Mouse (Mus musculus) liver, embryonic 13.5 days (tissue): ENCODE data around the gene Vwf. TPM values are rescaled to one million over a fixed set of nuclear protein-coding genes. Genes with fewer than 3 reads are reported as not detected.

Experiments
- ATAC-seq: fragments of 200-750 bp; cut with Nextera tagmentation; 2 replicates; pipeline ENCODE4 v1.8.0; 2017; ENCODE audit warnings: low read depth, mild to moderate bottlenecking, moderate number of reproducible peaks, moderate library complexity
- DNase-seq: peaks from one replicate; pipeline ENCODE4 v3.0.0; 2022
- H3K27ac ChIP-seq: fragments of 300-500 bp; sonication (generic); 2 replicates; pipeline ENCODE4 v1.5.1; 2015; ENCODE audit warnings: moderate library complexity, mild to moderate bottlenecking, inconsistent platforms
- H3K27me3 ChIP-seq: fragments of 300-500 bp; sonication (generic); 2 replicates; pipeline ENCODE4 v1.6.1; 2015; ENCODE audit warnings: mild to moderate bottlenecking, inconsistent platforms
- H3K36me3 ChIP-seq: fragments of 300-500 bp; sonication (generic); 2 replicates; pipeline ENCODE4 v1.6.1; 2015; ENCODE audit warnings: mild to moderate bottlenecking, inconsistent platforms
- H3K4me1 ChIP-seq: fragments of 300-500 bp; sonication (generic); replicated peaks from 2 replicates; pipeline ENCODE4 v1.6.1; 2015; ENCODE audit warnings: inconsistent platforms
- H3K4me2 ChIP-seq: fragments of 300-500 bp; sonication (generic); 2 replicates; pipeline ENCODE4 v1.6.1; 2015; ENCODE audit warnings: inconsistent platforms, mild to moderate bottlenecking, moderate library complexity
- H3K4me3 ChIP-seq: fragments of 300-500 bp; sonication (generic); replicated peaks from 2 replicates; pipeline ENCODE4 v1.5.1; 2015; ENCODE audit warnings: mild to moderate bottlenecking, inconsistent platforms
- H3K9ac ChIP-seq: fragments of 300-500 bp; sonication (generic); 2 replicates; pipeline ENCODE4 v1.6.1; 2015; ENCODE audit warnings: mild to moderate bottlenecking, inconsistent platforms
- H3K9me3 ChIP-seq: fragments of 300-500 bp; sonication (generic); replicated peaks from 2 replicates; pipeline ENCODE4 v1.6.1; 2016; ENCODE audit warnings: inconsistent platforms
- WGBS: fragments of 180-500 bp; shearing (Covaris S2); methylation state at CpG from one replicate; pipeline ENCODE4 v1.1.7; 2015; ENCODE audit not compliant: insufficient replicate concordance; 5-methylcytosine and 5-hydroxymethylcytosine counted together
- polyA plus RNA-seq: library from polyadenylated mRNA; unstranded; fragments of >200 nt; fragmentation: Nextera tagmentation; extraction: Ambion mirVana; gene quantifications from 2 replicates; pipeline ENCODE4 v1.2.1, GENCODE M21; 2015

Gene Vwf
- polyA plus RNA-seq, 1 experiment from 2014 or later: 13.3 TPM

DNA sequence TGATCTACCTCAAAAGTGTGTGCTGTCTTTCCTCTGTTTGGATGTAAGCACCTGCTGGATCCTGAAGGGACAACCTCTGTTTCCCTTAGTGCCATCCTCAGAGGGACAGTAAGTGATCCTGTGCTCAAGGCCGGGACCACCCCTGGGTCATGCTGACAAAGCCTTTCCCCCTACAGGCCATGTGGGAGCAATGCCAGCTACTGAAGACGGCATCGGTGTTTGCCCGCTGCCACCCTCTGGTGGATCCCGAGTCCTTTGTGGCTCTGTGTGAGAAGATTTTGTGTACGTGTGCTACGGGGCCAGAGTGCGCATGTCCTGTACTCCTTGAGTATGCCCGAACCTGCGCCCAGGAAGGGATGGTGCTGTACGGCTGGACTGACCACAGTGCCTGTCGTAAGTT is 41.7 kb downstream of the Vwf start:
- WGBS: 80% methylated on average over 12 of the region's 12 CpGs
- ATAC-seq: no peak
- Histone ChIP-seq H3K4me3 (no peak overlapping the region), H3K4me2 (no peak overlapping the region), H3K9me3 (no peaks in the 10 kb centered on the region), H3K27ac (no peak overlapping the region), H3K4me1 (peaks cover 27% of the 10 kb centered on the region), H3K36me3 (no peaks in the 10 kb centered on the region), H3K9ac (no peak overlapping the region), H3K27me3 (no peaks in the 10 kb centered on the region)
- DNase-seq: no peak

DNA sequence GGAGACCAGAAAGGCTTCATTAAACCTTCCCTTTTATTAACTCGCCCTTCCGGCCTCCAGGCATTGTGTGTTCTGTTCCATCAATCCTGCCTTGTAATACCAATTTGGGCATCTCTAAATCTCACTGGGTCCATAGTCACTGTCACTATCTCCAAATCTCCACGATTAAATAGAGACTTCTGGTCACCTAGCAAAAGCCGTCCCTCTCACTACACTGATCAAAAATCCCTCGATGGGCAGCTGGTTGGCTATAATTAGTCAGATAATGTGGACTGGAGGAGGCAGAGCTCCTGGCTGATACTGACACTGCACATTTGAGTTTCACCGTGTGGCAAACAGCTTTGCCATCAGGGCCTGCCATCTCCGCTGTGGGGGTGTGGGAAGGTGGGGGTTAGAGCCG is 42.5 kb downstream of the Vwf start:
- Histone ChIP-seq H3K4me3 (no peak overlapping the region), H3K4me2 (no peak overlapping the region), H3K36me3 (no peaks in the 10 kb centered on the region), H3K9me3 (no peaks in the 10 kb centered on the region), H3K27me3 (no peaks in the 10 kb centered on the region), H3K27ac (no peak overlapping the region), H3K4me1 (peaks cover 19% of the 10 kb centered on the region), H3K9ac (no peak overlapping the region)
- ATAC-seq (no peak), DNase-seq (no peak)
- 70% methylated on average over 8 of the region's 8 CpGs for WGBS

DNA sequence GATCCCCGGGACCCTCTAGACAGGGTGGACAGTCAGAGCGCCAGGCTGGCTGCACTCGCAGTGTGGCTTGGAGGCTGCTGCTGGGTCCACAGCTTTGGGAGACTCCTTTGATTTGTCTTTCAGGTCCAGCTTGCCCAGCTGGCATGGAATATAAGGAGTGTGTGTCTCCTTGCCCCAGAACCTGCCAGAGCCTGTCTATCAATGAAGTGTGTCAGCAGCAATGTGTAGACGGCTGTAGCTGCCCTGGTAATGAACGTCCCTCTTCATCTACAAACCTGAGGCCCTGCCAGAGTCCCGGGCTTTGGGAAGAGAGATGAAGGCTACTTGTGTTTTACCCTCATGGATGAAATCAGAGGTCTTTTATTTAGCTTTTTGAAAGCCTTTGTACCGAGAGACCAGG is 43.5 kb downstream of the Vwf start:
- DNase-seq (no peak), ATAC-seq (no peak)
- H3K4me3 ChIP-seq: no peak overlapping the region
- H3K4me2 ChIP-seq: no peak overlapping the region
- H3K4me1 ChIP-seq: peaks cover 13% of the 10 kb centered on the region; the same call in 1 of the 2 replicates
- 77% methylated on average over 7 of the region's 7 CpGs for WGBS
- H3K27ac ChIP-seq: no peak overlapping the region
- H3K9ac ChIP-seq: no peak overlapping the region
- no peaks in the 10 kb centered on the region for H3K9me3 ChIP-seq
- no peaks in the 10 kb centered on the region for H3K36me3 ChIP-seq
- no peaks in the 10 kb centered on the region for H3K27me3 ChIP-seq

DNA sequence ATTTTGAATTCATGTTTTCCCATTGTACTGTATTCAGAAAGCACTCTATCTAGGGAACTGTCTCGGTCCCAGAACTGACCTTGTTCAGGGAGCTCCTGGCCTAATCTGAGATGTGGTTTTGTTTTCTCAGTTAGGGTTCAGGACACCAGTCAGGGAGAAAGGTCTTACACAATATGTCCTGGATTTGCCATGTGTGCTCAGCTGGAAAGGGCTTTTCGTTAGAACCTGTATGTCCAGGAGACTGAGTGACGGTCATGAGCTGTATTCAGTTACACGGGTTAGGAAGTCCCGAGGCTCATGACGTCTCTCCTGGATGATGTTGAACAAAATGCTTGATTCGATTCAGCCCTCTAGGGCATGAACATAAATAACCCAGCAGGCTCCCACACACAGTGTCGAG is 43.9 kb downstream of the Vwf start:
- peaks cover 13% of the 10 kb centered on the region; the same call in 1 of the 2 replicates for H3K4me1 ChIP-seq
- no peak overlapping the region for H3K4me2 ChIP-seq
- DNase-seq (no peak), ATAC-seq (peak; percentile 24; the same call in 1 of the 2 replicates)
- no peak overlapping the region for H3K9ac ChIP-seq
- H3K27ac ChIP-seq: no peak overlapping the region
- H3K27me3 ChIP-seq: no peaks in the 10 kb centered on the region
- 70% methylated on average over 8 of the region's 8 CpGs for WGBS
- H3K9me3 ChIP-seq: no peaks in the 10 kb centered on the region
- H3K4me3 ChIP-seq: no peak overlapping the region
- H3K36me3 ChIP-seq: no peaks in the 10 kb centered on the region

DNA sequence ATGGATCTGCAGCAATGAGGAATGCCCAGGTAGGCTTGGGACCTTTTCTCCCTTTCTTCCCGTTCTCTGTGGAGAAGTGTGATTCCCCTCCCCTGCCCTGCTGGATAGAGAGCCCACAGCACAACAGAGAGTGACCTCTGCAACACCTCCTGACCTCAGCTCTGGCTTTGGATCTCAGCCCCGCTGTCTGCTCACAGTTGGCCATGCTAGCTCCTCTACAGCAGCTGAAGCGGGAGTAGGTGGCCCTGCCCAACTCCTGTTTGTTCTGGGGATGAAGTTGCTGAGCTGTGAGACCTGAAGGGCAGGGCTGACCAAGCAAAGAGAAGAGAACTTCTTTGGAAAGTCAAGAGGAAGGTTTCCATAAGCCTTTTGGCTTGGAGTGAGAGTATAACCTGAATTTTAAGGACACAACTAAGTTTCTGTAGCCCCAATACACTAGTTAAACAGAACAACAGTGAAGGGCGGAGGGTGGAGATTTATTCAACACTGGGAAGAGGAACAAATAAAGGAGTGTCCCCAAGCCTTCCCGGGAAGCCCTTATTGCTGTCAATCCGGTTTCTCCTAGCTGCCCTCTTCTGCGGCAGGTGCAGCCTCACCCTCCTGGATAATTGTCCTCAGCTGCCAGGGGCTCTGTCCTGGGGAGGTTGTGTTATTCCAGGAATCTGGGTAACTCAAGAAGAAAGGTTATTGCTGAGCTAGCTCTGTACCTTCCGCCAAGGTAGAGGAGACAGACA is 45.2 kb downstream of the Vwf start:
- no peak for DNase-seq
- no peak for ATAC-seq
- WGBS: 65% methylated on average over 8 of the region's 8 CpGs
- H3K4me3 ChIP-seq: no peak overlapping the region
- H3K4me2 ChIP-seq: no peak overlapping the region
- no peaks in the 10 kb centered on the region for H3K36me3 ChIP-seq
- no peaks in the 10 kb centered on the region for H3K9me3 ChIP-seq
- H3K27me3 ChIP-seq: no peaks in the 10 kb centered on the region
- peaks cover 24% of the 10 kb centered on the region for H3K4me1 ChIP-seq
- no peak overlapping the region for H3K27ac ChIP-seq
- no peak overlapping the region for H3K9ac ChIP-seq

DNA sequence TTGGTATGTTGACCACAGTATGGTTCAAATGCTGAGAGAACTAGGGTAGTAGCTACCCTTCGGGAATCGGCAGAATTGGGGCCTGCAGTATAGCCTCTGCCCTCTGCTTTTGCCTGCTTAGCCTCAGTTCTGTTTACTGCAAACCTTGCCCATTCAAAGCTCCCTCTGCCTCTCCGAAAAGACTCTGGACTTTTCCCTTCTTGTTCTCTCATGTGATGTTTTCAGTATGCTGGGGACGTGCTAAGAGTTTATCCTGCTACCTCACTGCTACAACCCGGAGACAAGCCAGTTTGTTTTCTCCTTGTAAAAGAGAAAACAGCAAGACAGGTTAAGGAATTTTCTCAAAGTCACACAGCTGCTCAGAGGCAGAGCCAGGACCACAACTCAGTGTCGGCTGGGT is 46.0 kb downstream of the Vwf start:
- Histone ChIP-seq H3K4me1 (peaks cover 30% of the 10 kb centered on the region), H3K9ac (no peak overlapping the region), H3K27ac (no peak overlapping the region), H3K4me3 (no peak overlapping the region), H3K4me2 (no peak overlapping the region), H3K9me3 (no peaks in the 10 kb centered on the region), H3K36me3 (no peaks in the 10 kb centered on the region), H3K27me3 (no peaks in the 10 kb centered on the region)
- WGBS: 74% methylated on average over 6 of the region's 6 CpGs
- no peak for DNase-seq
- ATAC-seq: no peak

DNA sequence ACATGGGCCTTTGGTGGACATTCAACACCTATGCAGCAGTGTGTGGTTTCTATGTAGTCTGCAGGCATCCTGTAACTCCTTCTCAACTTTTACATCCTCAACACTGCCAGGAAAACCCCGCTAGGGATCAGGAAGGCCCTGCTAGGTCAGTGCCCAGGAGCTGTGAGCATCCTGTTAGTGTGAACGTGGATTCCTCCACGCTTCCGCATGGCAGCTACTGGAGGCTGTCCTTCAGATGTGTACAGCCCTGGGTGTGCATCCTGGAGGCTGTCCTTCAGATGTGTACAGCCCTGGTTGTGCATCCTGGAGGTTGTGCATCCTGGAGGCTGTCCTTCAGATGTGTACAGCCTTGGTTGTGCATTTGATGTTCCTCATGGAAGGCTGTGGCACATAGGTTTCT is 47.7 kb downstream of the Vwf start:
- Histone ChIP-seq H3K9ac (no peak overlapping the region), H3K4me3 (no peak overlapping the region), H3K9me3 (no peaks in the 10 kb centered on the region), H3K4me2 (no peak overlapping the region), H3K36me3 (no peaks in the 10 kb centered on the region), H3K4me1 (peaks cover 30% of the 10 kb centered on the region), H3K27me3 (no peaks in the 10 kb centered on the region), H3K27ac (no peak overlapping the region)
- 75% methylated on average over 4 of the region's 4 CpGs for WGBS
- no peak for ATAC-seq
- DNase-seq: no peak

DNA sequence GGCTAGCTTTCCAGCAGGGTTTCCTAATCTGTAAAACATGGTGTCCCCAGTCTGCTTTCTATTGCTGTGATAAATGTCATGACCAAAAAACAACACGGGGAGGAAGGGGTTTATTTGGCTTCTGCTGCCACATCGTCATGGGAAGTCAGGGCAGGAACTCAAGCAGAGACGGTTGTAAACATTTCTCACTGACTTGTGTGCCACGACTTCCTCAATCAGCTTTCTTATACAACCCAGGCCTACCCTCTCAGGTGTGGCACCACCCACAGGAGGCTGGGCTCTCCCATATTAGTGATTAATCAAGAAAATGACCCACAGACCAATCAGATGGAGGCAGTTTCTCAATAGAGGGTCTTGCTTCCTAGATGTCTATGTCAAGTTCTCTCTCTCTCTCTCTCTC is 48.3 kb downstream of the Vwf start:
- DNase-seq: no peak
- peaks cover 30% of the 10 kb centered on the region for H3K4me1 ChIP-seq
- no peak for ATAC-seq
- no peak overlapping the region for H3K4me3 ChIP-seq
- no peak overlapping the region for H3K27ac ChIP-seq
- H3K27me3 ChIP-seq: no peaks in the 10 kb centered on the region
- H3K4me2 ChIP-seq: no peak overlapping the region
- no peaks in the 10 kb centered on the region for H3K36me3 ChIP-seq
- no peaks in the 10 kb centered on the region for H3K9me3 ChIP-seq
- 22% methylated on average over 4 of the region's 4 CpGs for WGBS
- H3K9ac ChIP-seq: no peak overlapping the region

DNA sequence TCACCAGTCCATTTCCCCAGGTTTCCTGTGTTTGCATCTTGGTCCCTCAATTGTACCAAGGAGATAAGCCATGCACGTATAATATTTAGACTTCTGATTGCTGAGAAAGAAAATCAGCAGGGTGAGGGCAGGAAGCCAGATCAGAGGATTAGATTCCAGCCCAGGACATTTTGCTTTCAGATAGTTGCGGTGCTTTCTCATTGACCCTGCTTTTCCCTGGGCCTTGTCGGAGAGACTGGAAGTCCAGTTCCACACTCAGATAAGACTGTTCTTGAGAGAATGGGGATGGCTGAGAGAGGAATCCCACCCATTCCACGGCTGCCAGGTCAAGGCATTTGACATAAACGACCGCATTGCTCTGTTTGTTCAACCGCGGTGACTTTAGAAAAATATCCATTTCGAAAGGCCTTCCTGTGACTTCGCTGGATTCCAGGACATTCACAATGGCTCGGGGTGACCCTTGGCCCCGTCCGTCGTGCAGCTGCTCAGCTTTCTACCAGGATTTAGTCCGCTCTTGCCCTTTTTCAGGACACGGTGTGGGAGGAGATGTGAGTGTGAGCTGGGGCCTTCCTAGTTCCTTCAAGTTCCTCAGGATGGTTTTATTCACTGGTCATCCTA is 50.2 kb downstream of the Vwf start:
- ATAC-seq (no peak), DNase-seq (no peak)
- H3K9ac ChIP-seq: no peak overlapping the region
- H3K27ac ChIP-seq: no peak overlapping the region
- no peak overlapping the region for H3K4me3 ChIP-seq
- peaks cover 21% of the 10 kb centered on the region for H3K4me1 ChIP-seq
- no peaks in the 10 kb centered on the region for H3K27me3 ChIP-seq
- no peaks in the 10 kb centered on the region for H3K9me3 ChIP-seq
- H3K36me3 ChIP-seq: no peaks in the 10 kb centered on the region
- WGBS: 49% methylated on average over 16 of the region's 16 CpGs
- H3K4me2 ChIP-seq: no peak overlapping the region

DNA sequence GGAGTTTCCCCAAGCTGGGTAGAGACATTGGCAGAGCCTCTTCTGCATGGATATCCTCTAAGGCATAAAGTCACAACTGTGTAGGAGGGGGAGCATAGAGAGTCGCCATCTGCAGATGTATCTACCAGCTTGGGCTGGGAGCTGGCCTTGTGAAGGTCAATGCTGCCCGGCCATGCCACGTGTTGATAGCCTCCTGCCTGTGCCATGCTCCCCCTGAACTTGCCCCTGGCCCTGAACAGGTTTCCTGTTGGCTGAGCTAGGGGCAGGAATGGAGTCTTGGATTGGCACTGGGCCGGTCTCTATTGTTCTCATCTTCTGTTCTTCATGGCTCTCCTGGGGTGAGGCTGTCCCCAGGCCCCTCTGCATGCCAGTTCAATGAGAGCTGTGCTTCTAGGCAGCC is 51.1 kb downstream of the Vwf start:
- DNase-seq (no peak), ATAC-seq (no peak)
- no peak overlapping the region for H3K4me2 ChIP-seq
- no peaks in the 10 kb centered on the region for H3K36me3 ChIP-seq
- no peaks in the 10 kb centered on the region for H3K27me3 ChIP-seq
- 76% methylated on average over 4 of the region's 4 CpGs for WGBS
- H3K4me1 ChIP-seq: peaks cover 17% of the 10 kb centered on the region
- H3K9me3 ChIP-seq: no peaks in the 10 kb centered on the region
- H3K4me3 ChIP-seq: no peak overlapping the region
- no peak overlapping the region for H3K27ac ChIP-seq
- H3K9ac ChIP-seq: no peak overlapping the region

DNA sequence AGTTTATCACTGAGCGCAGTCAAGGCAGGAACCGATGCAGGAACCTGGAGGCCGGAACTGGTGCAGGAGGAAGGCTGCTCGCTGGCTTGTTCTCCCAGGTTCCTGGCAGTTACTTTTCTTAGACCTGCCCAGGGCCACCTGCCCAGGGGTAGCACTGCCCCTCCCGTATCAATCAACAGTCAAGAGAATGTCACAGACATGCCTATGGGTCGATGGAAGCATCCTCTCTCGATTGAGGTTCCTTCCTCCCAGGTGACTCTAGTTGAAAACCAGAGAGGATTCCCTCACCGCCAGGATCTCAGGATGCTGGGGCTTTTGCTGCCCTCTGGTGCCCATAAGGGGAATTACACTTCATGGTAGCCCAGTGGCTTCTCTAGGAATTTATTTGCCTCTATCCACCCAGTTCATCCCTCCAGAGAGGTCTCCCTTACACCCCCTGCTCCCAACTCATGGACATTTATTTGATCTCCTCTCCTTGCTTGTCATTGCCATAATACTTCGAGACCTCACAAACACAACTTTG is 53.5 kb downstream of the Vwf start:
- Histone ChIP-seq H3K9ac (no peak overlapping the region), H3K4me2 (no peak overlapping the region), H3K27me3 (peaks cover 12% of the 10 kb centered on the region; the same call in 1 of the 2 replicates), H3K27ac (no peak overlapping the region), H3K9me3 (no peaks in the 10 kb centered on the region), H3K4me3 (no peak overlapping the region), H3K4me1 (peaks cover 31% of the 10 kb centered on the region), H3K36me3 (no peaks in the 10 kb centered on the region)
- 33% methylated on average over 9 of the region's 9 CpGs for WGBS
- no peak for ATAC-seq
- DNase-seq: peak; percentile 50

DNA sequence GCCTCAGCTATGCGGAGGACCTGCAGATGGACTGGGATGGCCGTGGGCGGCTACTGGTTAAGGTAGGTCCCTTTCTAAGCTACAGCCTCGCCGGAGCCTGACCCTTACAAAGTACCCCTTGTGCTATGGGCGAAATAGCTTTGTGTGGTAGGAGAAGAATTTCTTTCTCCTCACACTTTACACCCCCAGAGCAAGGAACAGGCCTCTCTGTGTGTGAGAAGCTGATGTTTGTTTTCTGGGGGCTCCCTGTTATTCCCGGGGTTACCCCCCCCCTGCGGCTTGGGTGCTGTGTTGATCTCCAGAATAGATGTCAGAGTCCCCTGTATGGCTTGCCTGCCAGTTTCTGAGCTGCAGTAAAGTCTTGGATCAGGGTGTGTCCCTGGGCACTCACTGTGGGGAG is 54.1 kb downstream of the Vwf start:
- peaks cover 31% of the 10 kb centered on the region for H3K4me1 ChIP-seq
- H3K9me3 ChIP-seq: no peaks in the 10 kb centered on the region
- no peak overlapping the region for H3K4me3 ChIP-seq
- no peak overlapping the region for H3K27ac ChIP-seq
- no peak overlapping the region for H3K4me2 ChIP-seq
- DNase-seq (no peak), ATAC-seq (no peak)
- no peak overlapping the region for H3K9ac ChIP-seq
- H3K36me3 ChIP-seq: no peaks in the 10 kb centered on the region
- 63% methylated on average over 8 of the region's 8 CpGs for WGBS
- peaks cover 15% of the 10 kb centered on the region; the same call in 1 of the 2 replicates for H3K27me3 ChIP-seq
